Mouse (Mus musculus): ENCODE results near the gene Samd4b.

DNA sequence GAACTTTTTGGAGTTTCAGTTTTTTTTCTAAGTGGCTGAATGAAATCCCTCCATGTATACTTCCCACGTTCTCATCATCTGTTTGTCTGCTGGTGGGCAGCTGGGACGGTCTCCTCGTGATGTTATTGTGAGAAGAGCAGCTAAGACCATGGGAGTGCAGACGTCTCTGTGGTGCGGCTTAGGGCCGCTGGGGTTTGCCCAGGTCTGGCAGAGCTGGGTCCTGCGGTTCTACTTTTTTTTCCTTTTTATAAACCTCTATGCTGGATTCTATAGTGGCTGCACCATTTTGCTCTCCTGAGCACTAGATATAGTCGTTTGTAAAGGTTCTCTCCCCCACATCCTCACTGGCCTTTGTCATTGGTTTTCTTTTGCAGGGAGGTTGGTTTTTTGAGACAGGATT lies 86.5 kb downstream of the Samd4b start:
- TF ChIP-seq CTCF (IDR thresholded peaks at IDR 0.05; ENCODE audit: low read depth) (no peak), EP300 (IDR thresholded peaks at IDR 0.05; ENCODE audit: low read depth) (no peak)

Data from heart, postnatal 0 days (tissue).